Comparison of ENCODE assay signal across 28 mouse cellular contexts in genomic region chr1:56995041-56995440, GRCm38 (mm10). TPM values are rescaled to one million over a fixed set of nuclear protein-coding genes. Genes with fewer than 3 reads are reported as not detected.
DNase-seq lines count a peak whose midpoint lies in the region; ATAC-seq and TF ChIP-seq lines count a peak whose summit lies in the region.
"Had no signal": no experiment of that assay in that cellular context is flagged by ENCODE, and none has a peak within 500 bp of the region (broad histone marks: within the 10 kb centered on the region; RNA-seq: fewer than 3 reads in every experiment).

No protein-coding gene starts in this region.

- ATAC-seq in kidney, postnatal 0 days (replicated peaks; ENCODE audit: low FRiP score, low read depth) = no peak
- ATAC-seq: forebrain, embryonic 13.5 days; midbrain, embryonic 13.5 days had no signal

- no peak overlapping the region for H3K9ac ChIP-seq in kidney, postnatal 0 days (ENCODE audit: low read depth, low read length)
- H3K9ac ChIP-seq: forebrain, embryonic 13.5 days; hindbrain, embryonic 12.5 days; limb, embryonic 15.5 days; liver, embryonic 14.5 days; midbrain, embryonic 13.5 days; neural tube, embryonic 13.5 days had no signal

- peak; percentile 3 for DNase-seq in kidney, postnatal 0 days (ENCODE audit: low spot score)
- no peak for DNase-seq in kidney, postnatal 36 days
- DNase-seq in 416B (ENCODE audit: low read depth) (peak; percentile 36), ZHBTc4 (ENCODE audit: low read depth, low spot score) (peak; percentile 27)
- DNase-seq in B cell, adult 2 months = peak; percentile 10 to 14
- DNase-seq in left cerebral cortex, adult 2 months (ENCODE audit: extremely low spot score in 1 of 2, low spot score in 2 of 2) = no peak
- DNase-seq in cerebellum, adult 11-12 months = no peak
- DNase-seq in heart, postnatal 36 days = no peak
- DNase-seq: adrenal gland, adult 2 months; cerebellum, adult 8-10 months; cerebellum, postnatal 36 days; heart, postnatal 10 days; kidney, adult 8-10 months; kidney, postnatal 14 days; layer of hippocampus, adult 9-11 months; left cerebral cortex, postnatal 4 days; retina, postnatal 1 day; right cerebral cortex, postnatal 25 days; thymus, postnatal 14 days had no signal

- 52% methylated on average over 2 of the region's 2 CpGs for WGBS in kidney, postnatal 0 days

- H3K27ac ChIP-seq in kidney, postnatal 0 days = no peak overlapping the region
- H3K27ac ChIP-seq in left cerebral cortex, adult 2 months = no peak overlapping the region
- H3K27ac ChIP-seq: forebrain, embryonic 13.5 days; heart, embryonic 10.5 days; hindbrain, embryonic 12.5 days; limb, embryonic 15.5 days; liver, embryonic 14.5 days; midbrain, embryonic 13.5 days; neural tube, embryonic 13.5 days had no signal

- no peaks in the 10 kb centered on the region for H3K9me3 ChIP-seq in kidney, postnatal 0 days (replicated peaks; ENCODE audit: low read length)
- H3K9me3 ChIP-seq: forebrain, embryonic 13.5 days; heart, embryonic 10.5 days; hindbrain, embryonic 12.5 days; limb, embryonic 15.5 days; megakaryocyte, embryonic 14.5 days; midbrain, embryonic 13.5 days; neural tube, embryonic 13.5 days had no signal

- no peaks in the 10 kb centered on the region for H3K4me1 ChIP-seq in kidney, postnatal 0 days (replicated peaks; ENCODE audit: insufficient read depth, low read length)
- H3K4me1 ChIP-seq: forebrain, embryonic 13.5 days; heart, embryonic 10.5 days; hindbrain, embryonic 12.5 days; limb, embryonic 15.5 days; midbrain, embryonic 13.5 days; neural tube, embryonic 13.5 days had no signal

- no peak overlapping the region for H3K4me3 ChIP-seq in kidney, postnatal 0 days (replicated peaks; ENCODE audit: low read depth, low read length)
- no peak overlapping the region for H3K4me3 ChIP-seq in left cerebral cortex, adult 2 months
- H3K4me3 ChIP-seq: forebrain, embryonic 13.5 days; heart, embryonic 10.5 days; hindbrain, embryonic 12.5 days; limb, embryonic 15.5 days; megakaryocyte, embryonic 14.5 days; midbrain, embryonic 13.5 days; neural tube, embryonic 13.5 days had no signal

- H3K4me2 ChIP-seq in kidney, postnatal 0 days (ENCODE audit: low read length) = no peak overlapping the region
- H3K4me2 ChIP-seq: forebrain, embryonic 13.5 days; hindbrain, embryonic 12.5 days; limb, embryonic 15.5 days; midbrain, embryonic 13.5 days; neural tube, embryonic 13.5 days had no signal

- H3K36me3 ChIP-seq in kidney, postnatal 0 days (ENCODE audit: insufficient read depth, low read length) = no peaks in the 10 kb centered on the region
- H3K36me3 ChIP-seq: heart, embryonic 10.5 days; hindbrain, embryonic 12.5 days; limb, embryonic 15.5 days; midbrain, embryonic 13.5 days; neural tube, embryonic 13.5 days had no signal

- intact Hi-C loops in left cerebral cortex, adult 2 months (cut with DNase I) = no loop called here
- intact Hi-C loops in heart, postnatal 36 days (cut with DNase I) = no loop called here

- H3K27me3 ChIP-seq in kidney, postnatal 0 days (ENCODE audit: insufficient read depth, low read length) = no peaks in the 10 kb centered on the region
- H3K27me3 ChIP-seq: forebrain, embryonic 13.5 days; hindbrain, embryonic 12.5 days; megakaryocyte, embryonic 14.5 days; neural tube, embryonic 13.5 days had no signal

- TF ChIP-seq CTCF in kidney, postnatal 0 days (IDR thresholded peaks at IDR 0.05; ENCODE audit: low read depth) = peak; percentile 52
- TF ChIP-seq CTCF in left cerebral cortex, adult 2 months (IDR thresholded peaks at IDR 0.05) = no peak; the same call in none of the 2 replicates

RNA-seq across cellular contexts. Expression of gene Satb2, which starts 16.6 kb away (rescaled TPM):
- 2.2 and 2.8 TPM in 2 replicates for polyA plus RNA-seq in kidney, postnatal 0 days (2015; fragmentation: Nextera tagmentation; extraction: Ambion mirVana)
- total RNA-seq in left cerebral cortex, adult 2 months (2021) = 10 to 100 TPM; 80.2 to 91.0 TPM
- under 1 TPM; 0.35 to 0.36 TPM for total RNA-seq in heart, postnatal 36 days (2021)
- total RNA-seq: MEL had no signal

Comparison
In these comparisons a context has a peak if more than half of its experiments do, and no peak if none do; other contexts are left out.
1. DNase-seq: peak in kidney, postnatal 0 days (single experiment), 416B (single experiment), B cell, adult 2 months (2 of 2) and ZHBTc4 (single experiment); none in kidney, postnatal 36 days (0 of 2), left cerebral cortex, adult 2 months (0 of 2), cerebellum, adult 11-12 months (single experiment) and heart, postnatal 36 days (0 of 2).
2. RNA of gene Satb2, which starts 16.6 kb away (total RNA-seq): 80.2 to 91.0 TPM in left cerebral cortex, adult 2 months; 0.35 to 0.36 TPM in heart, postnatal 36 days; every median in the first group is over 10 times any median in the second.